Mouse (Mus musculus) liver, embryonic 12.5 days (tissue): ENCODE data around the gene Sh3pxd2a. TPM values are rescaled to one million over a fixed set of nuclear protein-coding genes. Genes with fewer than 3 reads are reported as not detected.

Source experiments
- ATAC-seq: fragments of 200-750 bp; cut with Nextera tagmentation; 2 replicates; pipeline ENCODE4 v1.8.0; 2017; ENCODE audit warnings: moderate number of reproducible peaks, mild to moderate bottlenecking, moderate library complexity
- H3K27ac ChIP-seq: fragments of 300-500 bp; sonication (generic); 2 replicates; pipeline ENCODE4 v1.5.1; 2016; ENCODE audit warnings: mild to moderate bottlenecking
- H3K27me3 ChIP-seq: fragments of 300-500 bp; sonication (generic); replicated peaks from 2 replicates; pipeline ENCODE4 v1.6.1; 2016; ENCODE audit warnings: mild to moderate bottlenecking, moderate library complexity
- H3K36me3 ChIP-seq: fragments of 300-500 bp; sonication (generic); 2 replicates; pipeline ENCODE4 v1.6.1; 2016; ENCODE audit warnings: mild to moderate bottlenecking, moderate library complexity
- H3K4me1 ChIP-seq: fragments of 300-500 bp; sonication (generic); 2 replicates; pipeline ENCODE4 v1.6.1; 2016
- H3K4me2 ChIP-seq: fragments of 300-500 bp; sonication (generic); 2 replicates; pipeline ENCODE4 v1.6.1; 2016; ENCODE audit warnings: mild to moderate bottlenecking, moderate library complexity
- H3K4me3 ChIP-seq: fragments of 300-500 bp; sonication (generic); 2 replicates; pipeline ENCODE4 v1.5.1; 2016; ENCODE audit warnings: mild to moderate bottlenecking, moderate library complexity
- H3K9ac ChIP-seq: fragments of 300-500 bp; sonication (generic); 2 replicates; pipeline ENCODE4 v1.6.1; 2016; ENCODE audit warnings: mild to moderate bottlenecking, moderate library complexity
- H3K9me3 ChIP-seq: fragments of 300-500 bp; sonication (generic); replicated peaks from 2 replicates; pipeline ENCODE4 v1.6.1; 2016; ENCODE audit warnings: mild to moderate bottlenecking, moderate library complexity
- WGBS: fragments of 180-500 bp; shearing (Covaris S2); methylation state at CpG from one replicate; pipeline ENCODE4 v1.1.7; 2016; ENCODE audit not compliant: insufficient replicate concordance; 5-methylcytosine and 5-hydroxymethylcytosine counted together
- polyA plus RNA-seq: library from polyadenylated mRNA; unstranded; fragments of >200 nt; fragmentation: Nextera tagmentation; extraction: Ambion mirVana; gene quantifications from 2 replicates; pipeline ENCODE4 v1.2.1, GENCODE M21; 2016

Sh3pxd2a gene
- polyA plus RNA-seq, 1 experiment from 2014 or later: 1.1 TPM

DNA sequence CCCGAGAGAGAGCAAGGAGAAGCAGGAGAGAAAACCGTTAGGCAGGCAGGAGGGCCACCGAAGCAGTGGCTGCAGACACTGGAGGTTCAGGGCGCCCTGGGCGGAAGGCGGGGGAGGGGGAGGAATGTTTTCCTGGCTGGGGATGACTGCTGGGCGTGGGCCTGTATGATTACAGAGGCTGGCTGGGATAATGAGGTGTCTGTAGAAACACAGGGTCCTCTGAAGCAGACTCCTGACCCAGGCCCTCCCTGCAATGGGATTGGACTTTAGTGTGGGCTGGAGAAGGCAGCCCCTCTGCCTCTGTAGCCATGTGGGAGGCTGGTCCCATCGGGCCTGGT, 143.9 kb downstream of the Sh3pxd2a start:
- peaks cover 6% of the 10 kb centered on the region for H3K27me3 ChIP-seq
- H3K9ac ChIP-seq: no peak overlapping the region
- H3K9me3 ChIP-seq: no peaks in the 10 kb centered on the region
- H3K4me1 ChIP-seq: peaks cover 20% of the 10 kb centered on the region
- WGBS: 40% methylated on average over 8 of the region's 8 CpGs
- H3K36me3 ChIP-seq: no peaks in the 10 kb centered on the region
- H3K4me2 ChIP-seq: no peak overlapping the region
- no peak overlapping the region for H3K27ac ChIP-seq
- 0 out of 2 replicates have a peak, but pooled peaks have one; percentile 26 for ATAC-seq
- 0 out of 2 replicates have a peak overlapping the region, but pooled peaks have one; percentile 0 for H3K4me3 ChIP-seq

- H3K9ac ChIP-seq: no peak overlapping the region
- H3K4me1 ChIP-seq: peaks cover 23% of the 10 kb centered on the region
- WGBS: 59% methylated on average over 10 of the region's 10 CpGs
- H3K36me3 ChIP-seq: no peaks in the 10 kb centered on the region
- 0 out of 2 replicates have a peak overlapping the region, but pooled peaks have one; percentile 0 for H3K4me3 ChIP-seq
- no peak overlapping the region for H3K4me2 ChIP-seq
- no peak for ATAC-seq
- H3K27me3 ChIP-seq: peaks cover 12% of the 10 kb centered on the region
- no peak overlapping the region for H3K27ac ChIP-seq
- H3K9me3 ChIP-seq: no peaks in the 10 kb centered on the region
These were observed 144.5 kb downstream of the Sh3pxd2a start for GRCm38 (mm10) chr19:47319521-47320330.

DNA sequence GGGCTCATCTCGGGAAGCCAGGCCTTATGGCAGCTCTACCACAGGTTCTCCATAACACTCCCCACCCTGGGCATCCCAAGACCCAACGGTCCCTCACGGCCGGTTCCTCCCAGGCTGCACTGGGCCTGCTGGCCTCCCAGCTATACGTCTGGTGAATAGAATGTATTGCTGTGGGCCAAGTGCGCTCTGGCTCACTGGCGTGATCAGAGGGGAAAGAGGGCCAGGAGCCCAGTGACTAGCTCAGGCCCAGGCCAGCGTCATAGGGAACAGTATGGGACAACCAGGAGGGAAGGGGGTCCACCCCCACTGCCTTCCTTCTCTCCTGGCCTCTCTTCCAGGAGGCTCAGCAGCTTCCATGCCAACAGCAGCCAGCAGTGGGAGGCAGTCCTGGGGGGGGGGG, 145.1 kb downstream of the Sh3pxd2a start:
- Histone ChIP-seq H3K9ac (no peak overlapping the region), H3K4me3 (no peak overlapping the region), H3K9me3 (no peaks in the 10 kb centered on the region), H3K36me3 (no peaks in the 10 kb centered on the region), H3K27me3 (peaks cover 19% of the 10 kb centered on the region), H3K27ac (no peak overlapping the region), H3K4me2 (no peak overlapping the region), H3K4me1 (peaks cover 30% of the 10 kb centered on the region)
- ATAC-seq: no peak
- WGBS: 63% methylated on average over 8 of the region's 8 CpGs

GRCm38 (mm10) chr19:47317063-47317938, 146.9 kb downstream of the Sh3pxd2a start:
- no peak overlapping the region for H3K27ac ChIP-seq
- H3K4me2 ChIP-seq: no peak overlapping the region
- no peak for ATAC-seq

DNA sequence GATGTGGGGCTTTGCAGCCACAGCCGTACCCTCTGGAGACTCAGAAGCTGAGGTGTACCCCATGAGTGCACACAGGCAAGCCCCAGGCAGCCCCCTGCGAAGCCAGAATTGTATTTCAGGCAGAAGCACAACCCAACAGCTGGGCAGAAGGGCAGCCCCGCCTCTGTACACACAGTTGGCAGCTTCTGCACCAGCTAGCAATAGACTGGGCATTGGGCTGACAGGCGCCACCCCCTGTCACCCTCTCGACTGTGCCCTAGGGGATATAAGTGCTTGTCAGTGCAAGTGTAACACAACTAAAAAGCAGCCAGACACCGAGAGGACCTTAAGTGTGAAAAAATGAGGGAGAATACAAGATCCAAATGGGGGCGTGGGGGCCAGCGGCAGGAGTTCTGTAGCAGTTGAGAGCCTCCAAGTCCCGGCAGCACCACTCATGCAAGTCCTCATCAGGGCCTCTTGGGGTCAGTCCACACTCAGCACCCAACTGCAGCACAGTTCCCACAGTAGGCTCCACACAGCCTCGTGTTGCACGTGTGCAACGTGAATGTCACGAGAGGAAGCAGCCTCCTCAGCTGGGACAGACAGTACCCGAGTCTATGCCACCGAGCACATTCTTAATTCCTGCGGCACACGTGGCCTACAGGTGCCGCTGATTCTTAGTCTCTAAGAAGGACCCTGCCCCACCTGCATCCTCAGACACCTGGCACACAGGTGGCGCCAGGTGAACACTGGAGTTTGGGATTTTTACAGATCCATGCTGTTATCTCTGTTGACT, 147.7 kb downstream of the Sh3pxd2a start:
- Histone ChIP-seq H3K4me2 (no peak overlapping the region), H3K9me3 (no peaks in the 10 kb centered on the region), H3K27ac (no peak overlapping the region), H3K9ac (no peak overlapping the region), H3K4me3 (no peak overlapping the region), H3K27me3 (peaks cover 30% of the 10 kb centered on the region), H3K36me3 (no peaks in the 10 kb centered on the region), H3K4me1 (peaks cover 35% of the 10 kb centered on the region)
- no peak for ATAC-seq
- WGBS: 62% methylated on average over 19 of the region's 19 CpGs

More at GRCm38 (mm10) chr19:47317063-47317938, 146.9 kb downstream of the Sh3pxd2a start:
- H3K4me3 ChIP-seq: no peak overlapping the region
- H3K4me1 ChIP-seq: peaks cover 35% of the 10 kb centered on the region
- no peaks in the 10 kb centered on the region for H3K36me3 ChIP-seq
- H3K9me3 ChIP-seq: no peaks in the 10 kb centered on the region
- peaks cover 30% of the 10 kb centered on the region for H3K27me3 ChIP-seq
- 59% methylated on average over 15 of the region's 15 CpGs for WGBS
- H3K9ac ChIP-seq: no peak overlapping the region

- Histone ChIP-seq H3K4me1 (peaks cover 35% of the 10 kb centered on the region), H3K27ac (no peak overlapping the region), H3K4me3 (no peak overlapping the region), H3K36me3 (no peaks in the 10 kb centered on the region), H3K9me3 (no peaks in the 10 kb centered on the region), H3K27me3 (peaks cover 30% of the 10 kb centered on the region), H3K9ac (no peak overlapping the region), H3K4me2 (no peak overlapping the region)
- no peak for ATAC-seq
- WGBS: 23% methylated on average over 1 of the region's 1 CpGs
These were observed 148.3 kb downstream of the Sh3pxd2a start for GRCm38 (mm10) chr19:47315917-47316265.

DNA sequence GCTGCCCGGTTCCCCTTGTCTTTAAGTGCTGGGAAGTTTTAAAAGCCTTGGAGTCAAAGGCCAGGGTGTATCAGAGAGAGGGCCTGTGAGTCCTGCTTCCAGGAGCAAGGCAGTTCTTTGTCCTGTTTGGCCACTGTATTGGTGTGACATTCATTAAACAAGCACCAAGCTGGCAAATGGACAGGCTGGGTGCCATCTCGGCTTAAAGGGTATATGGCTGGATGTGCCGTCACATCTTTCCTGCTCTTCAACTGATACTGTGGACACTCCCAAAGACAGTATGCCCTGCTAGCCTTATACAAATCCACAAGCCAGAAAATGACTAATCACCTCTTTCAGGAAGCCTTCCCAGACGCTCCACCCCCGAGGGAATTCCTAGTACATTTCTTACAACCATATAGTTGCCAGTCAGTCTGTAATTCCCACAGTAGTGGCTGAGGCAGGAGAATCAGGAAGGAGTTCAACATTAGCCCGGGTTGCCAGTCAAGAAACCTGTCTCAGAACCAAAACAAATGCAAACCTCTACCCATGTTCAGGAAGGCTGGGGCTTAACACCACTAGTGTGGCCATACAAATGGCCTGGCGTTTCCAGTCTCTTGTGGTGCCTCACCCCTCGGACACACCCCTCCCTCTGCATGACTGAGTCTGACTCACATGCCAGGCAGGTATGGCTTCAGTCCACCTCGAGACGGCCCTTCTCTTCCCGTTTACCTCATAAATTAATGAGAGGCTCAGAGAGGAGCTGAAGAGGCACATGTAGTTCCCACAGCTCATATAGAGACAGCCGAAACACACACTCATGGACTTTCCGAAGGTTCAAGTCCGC, 148.9 kb downstream of the Sh3pxd2a start:
- Histone ChIP-seq H3K36me3 (no peaks in the 10 kb centered on the region), H3K27me3 (peaks cover 30% of the 10 kb centered on the region), H3K4me3 (no peak overlapping the region), H3K27ac (peak overlapping the region; percentile 29), H3K9ac (no peak overlapping the region), H3K4me1 (peaks cover 30% of the 10 kb centered on the region), H3K4me2 (peak overlapping the region; percentile 60), H3K9me3 (no peaks in the 10 kb centered on the region)
- WGBS: 55% methylated on average over 14 of the region's 14 CpGs
- ATAC-seq: no peak

DNA sequence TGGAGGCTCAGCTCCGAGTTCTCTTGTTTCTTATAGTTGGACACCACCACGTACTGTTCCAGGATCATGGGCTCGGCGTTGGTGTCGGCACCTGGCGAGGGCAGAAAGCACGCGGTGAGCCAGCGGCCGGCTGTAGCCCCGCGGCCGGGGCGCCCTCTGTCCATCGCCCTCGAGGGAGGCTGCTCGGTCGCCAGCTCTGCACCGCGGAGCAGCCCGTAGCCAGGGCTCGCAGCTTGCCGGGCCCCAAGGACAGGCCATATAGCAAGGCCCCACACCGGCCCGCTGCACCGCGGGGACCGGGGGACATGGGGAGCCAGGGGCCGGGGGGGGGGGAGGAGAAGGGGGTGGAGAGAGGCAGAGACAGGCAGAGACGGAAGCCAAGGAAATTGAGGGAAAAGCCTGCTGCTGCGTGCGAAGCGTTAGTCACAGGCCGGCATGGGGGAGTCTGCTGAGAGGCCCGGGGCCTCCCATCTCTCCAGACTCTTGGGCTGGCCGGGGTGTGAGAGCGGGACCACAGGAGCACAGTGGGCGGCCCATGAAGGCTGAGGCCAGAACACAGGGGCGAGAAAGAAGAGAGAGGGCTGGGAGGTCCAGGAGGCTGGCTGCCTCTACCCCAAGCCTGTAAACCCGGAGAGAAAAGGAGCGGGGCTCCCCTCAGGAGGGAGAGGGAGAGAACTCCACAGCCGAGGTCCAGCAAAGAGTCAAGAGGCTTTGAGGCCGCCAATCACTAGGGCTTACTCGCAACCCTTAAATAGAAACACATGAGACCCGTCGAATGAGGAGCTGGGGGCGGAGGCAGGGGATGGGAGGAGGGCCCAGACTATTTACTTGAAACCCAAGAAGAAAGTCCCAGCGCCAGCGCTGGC, 149.9 kb downstream of the Sh3pxd2a start:
- peaks cover 22% of the 10 kb centered on the region for H3K4me1 ChIP-seq
- no peaks in the 10 kb centered on the region for H3K9me3 ChIP-seq
- peak overlapping the region; percentile 38 for H3K4me3 ChIP-seq
- H3K36me3 ChIP-seq: no peaks in the 10 kb centered on the region
- peak overlapping the region; percentile 47 for H3K9ac ChIP-seq
- H3K4me2 ChIP-seq: peak overlapping the region; percentile 60
- 16% methylated on average over 46 of the region's 49 CpGs for WGBS
- 0 out of 2 replicates have a peak, but pooled peaks have one; percentile 16 for ATAC-seq
- H3K27ac ChIP-seq: peak overlapping the region; percentile 69
- peaks cover 30% of the 10 kb centered on the region for H3K27me3 ChIP-seq

- H3K4me1 ChIP-seq: peaks cover 18% of the 10 kb centered on the region
- no peak overlapping the region for H3K27ac ChIP-seq
- no peak overlapping the region for H3K9ac ChIP-seq
- WGBS: 46% methylated on average over 11 of the region's 11 CpGs
- H3K36me3 ChIP-seq: no peaks in the 10 kb centered on the region
- peaks cover 30% of the 10 kb centered on the region for H3K27me3 ChIP-seq
- peak overlapping the region; percentile 60 for H3K4me2 ChIP-seq
- no peak for ATAC-seq
- H3K9me3 ChIP-seq: no peaks in the 10 kb centered on the region
- peak overlapping the region; percentile 38 for H3K4me3 ChIP-seq
These were observed 150.7 kb downstream of the Sh3pxd2a start for GRCm38 (mm10) chr19:47313387-47314075.

DNA sequence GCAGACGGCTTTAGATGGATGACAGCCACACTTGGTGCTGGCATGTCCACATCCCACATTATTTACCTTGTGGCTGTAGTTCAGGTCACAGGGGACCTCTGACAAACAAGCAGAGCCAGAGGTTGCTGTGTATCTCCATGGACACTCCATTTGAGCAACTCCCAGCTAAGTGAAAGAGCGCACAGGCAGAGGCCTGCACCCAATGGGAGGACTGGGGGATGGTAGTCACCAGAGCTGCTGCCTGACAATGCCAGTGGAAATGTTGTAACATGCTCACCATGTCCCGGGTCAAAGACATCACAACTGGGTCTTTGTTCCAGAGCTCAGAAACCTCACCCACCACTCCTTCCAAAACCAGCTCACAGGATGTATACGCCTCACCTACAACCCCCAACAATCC, 153.0 kb downstream of the Sh3pxd2a start:
- ATAC-seq: peak; percentile 56
- Histone ChIP-seq H3K4me1 (peaks cover 16% of the 10 kb centered on the region), H3K9me3 (no peaks in the 10 kb centered on the region), H3K36me3 (no peaks in the 10 kb centered on the region), H3K4me3 (no peak overlapping the region), H3K27me3 (peaks cover 30% of the 10 kb centered on the region), H3K27ac (0 out of 2 replicates have a peak overlapping the region, but pooled peaks have one; percentile 4), H3K9ac (no peak overlapping the region), H3K4me2 (no peak overlapping the region)
- WGBS: 69% methylated on average over 4 of the region's 4 CpGs
